Mouse (Mus musculus) fibroblast of lung, adult 2 months (primary cell): Measurements from ENCODE around the gene Gm7876.
"Not testable (repeated sequence)": the region's sequence is repeated elsewhere in the genome, so short reads cannot be mapped to it uniquely, and the experiment has no call there.

Experiments used
- DNase-seq: peaks from one replicate; pipeline ENCODE4 v3.0.0-alpha.2; 2011; ENCODE audit warnings: low read depth

Gm7876 gene

DNA sequence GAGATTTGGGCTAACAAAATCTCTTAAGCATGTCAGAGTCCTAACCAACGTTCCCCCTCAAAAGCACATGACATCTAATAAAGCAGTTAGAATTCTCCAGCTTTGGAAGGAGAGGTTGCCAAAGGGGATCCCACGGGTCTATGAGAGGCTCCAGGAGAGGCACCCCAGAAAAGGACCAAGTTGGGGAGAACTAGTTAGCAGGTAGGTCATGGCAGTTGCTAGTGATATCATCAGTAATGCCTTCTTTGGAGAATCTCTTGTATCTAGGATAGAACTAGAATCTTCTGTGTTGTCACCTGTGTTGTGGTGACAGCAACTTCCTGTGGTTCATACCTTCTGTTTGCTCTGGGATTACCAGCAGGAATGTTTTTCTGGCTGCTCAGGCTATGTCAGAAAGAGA lies at the start of gene Gm7876:
TSS of gene Gm7876 (plus strand) at position 301 of the 400 bp plus-strand sequence.
- DNase-seq = not testable (repeated sequence)

GRCm38 (mm10) chr14:4663892-4664291 lies 45.1 kb upstream of the Gm7876 start, which contains the start of gene Gm3239:
TSS of gene Gm3239 (plus strand) at chr14:4664192.
- not testable (repeated sequence) for DNase-seq

- DNase-seq = not testable (repeated sequence)
Observed at GRCm38 (mm10) chr14:4726038-4726880, 17.2 kb downstream of the Gm7876 start, which contains the start of gene Gm3252. TSS of gene Gm3252 (plus strand) at chr14:4726775.
